Mouse (Mus musculus) embryonic facial prominence, embryonic 14.5 days (tissue): ENCODE measurements at regions not wholly inside any gene's neighbourhood (a gene's known extent, or its start where the extent isn't known, plus 50 kb on each side); places are given as distances from the start of the nearest gene placed in this dataset.

ENCODE experiments used
- ATAC-seq: fragments of 200-750 bp; cut with Nextera tagmentation; 2 replicates; pipeline ENCODE4 v1.8.0; 2017; ENCODE audit warnings: low read depth, moderate number of reproducible peaks, moderate TSS enrichment
- DNase-seq: peaks from one replicate; pipeline ENCODE4 v3.0.0-alpha.2; 2015; ENCODE audit warnings: low spot score
- H3K27ac ChIP-seq: fragments of 300-500 bp; sonication (generic); replicated peaks from 2 replicates; pipeline ENCODE4 v1.5.1; 2014; ENCODE audit warnings: low read depth, mild to moderate bottlenecking, low read length, moderate library complexity
- H3K27me3 ChIP-seq: fragments of 300-500 bp; sonication (generic); replicated peaks from 2 replicates; pipeline ENCODE4 v1.6.1; 2014; ENCODE audit warnings: low read length; ENCODE audit not compliant: control insufficient read depth, insufficient read depth
- H3K36me3 ChIP-seq: fragments of 300-500 bp; sonication (generic); 2 replicates; pipeline ENCODE4 v1.6.1; 2014; ENCODE audit warnings: low read length, mixed read lengths; ENCODE audit not compliant: control insufficient read depth, insufficient read depth
- H3K4me1 ChIP-seq: fragments of 300-500 bp; sonication (generic); 2 replicates; pipeline ENCODE4 v1.6.1; 2014; ENCODE audit warnings: antibody characterized with exemption, low read length; ENCODE audit not compliant: control insufficient read depth, insufficient read depth
- H3K4me2 ChIP-seq: fragments of 300-500 bp; sonication (generic); 2 replicates; pipeline ENCODE4 v1.6.1; 2014; ENCODE audit warnings: low read depth, mild to moderate bottlenecking, low read length, moderate library complexity, mixed read lengths
- H3K4me3 ChIP-seq: fragments of 300-500 bp; sonication (generic); 2 replicates; pipeline ENCODE4 v1.5.1; 2014; ENCODE audit warnings: low read depth, mild to moderate bottlenecking, low read length
- H3K9ac ChIP-seq: fragments of 300-500 bp; sonication (generic); 2 replicates; pipeline ENCODE4 v1.6.1; 2014; ENCODE audit warnings: low read depth, mild to moderate bottlenecking, low read length, moderate library complexity, mixed read lengths
- H3K9me3 ChIP-seq: fragments of 300-500 bp; sonication (generic); 2 replicates; pipeline ENCODE4 v1.6.1; 2016; ENCODE audit warnings: low read length; ENCODE audit not compliant: control insufficient read depth
- WGBS: fragments of 180-500 bp; shearing (Covaris S2); extraction: QIAGEN DNeasy Blood & Tissue Kit; methylation state at CpG from one replicate; pipeline ENCODE4 v1.1.7; 2014; 5-methylcytosine and 5-hydroxymethylcytosine counted together

DNA sequence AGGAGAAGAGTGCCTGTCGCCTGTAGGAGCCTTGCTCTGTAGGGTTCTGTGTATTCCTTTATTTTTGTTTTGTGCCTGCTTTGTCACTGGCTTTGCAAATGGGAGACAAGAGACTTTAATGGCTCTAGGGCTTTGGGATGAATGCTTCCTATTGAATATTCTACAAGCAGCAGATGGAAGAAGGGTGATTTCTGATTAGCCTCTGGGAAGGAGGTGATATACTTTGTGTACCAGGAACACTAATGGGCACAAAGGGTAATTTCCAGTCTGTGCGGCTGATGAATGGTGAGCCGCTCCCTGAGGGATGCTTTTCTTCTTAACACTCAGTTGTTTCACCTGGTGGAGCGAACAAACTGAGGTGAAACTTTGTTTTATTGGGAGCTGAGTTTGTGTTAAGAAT, 435.5 kb downstream of the Bckdhb start:
- 70% methylated on average over 4 of the region's 4 CpGs for WGBS
- DNase-seq = no peak

DNA sequence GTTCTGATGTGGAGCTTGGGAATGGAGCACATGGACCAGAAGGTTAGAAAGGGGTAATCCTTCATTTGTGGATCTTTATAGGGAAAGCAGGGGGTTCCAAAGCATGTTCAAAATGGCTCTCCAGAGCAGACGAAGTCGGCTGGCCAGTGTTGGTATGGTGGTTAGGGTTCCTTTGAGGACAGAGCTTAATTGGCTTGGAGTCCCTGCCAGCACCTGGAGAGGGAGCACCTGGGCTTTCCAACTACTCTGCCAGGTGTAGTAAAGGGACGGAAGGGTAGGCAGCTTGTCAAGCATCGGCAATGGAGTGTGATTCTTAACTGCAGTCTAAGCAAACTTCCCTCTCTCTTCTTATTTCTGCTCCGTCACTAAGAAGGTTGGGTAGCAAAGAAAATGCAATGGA, 438.5 kb downstream of the Bckdhb start:
- 89% methylated on average over 5 of the region's 5 CpGs for WGBS
- ATAC-seq = no peak
- H3K4me3 ChIP-seq = no peak overlapping the region
- H3K4me1 ChIP-seq = no peaks in the 10 kb centered on the region
- no peak overlapping the region for H3K9ac ChIP-seq
- no peak overlapping the region for H3K4me2 ChIP-seq
- H3K27ac ChIP-seq = no peak overlapping the region
- H3K9me3 ChIP-seq = no peaks in the 10 kb centered on the region
- H3K36me3 ChIP-seq = no peaks in the 10 kb centered on the region
- H3K27me3 ChIP-seq = no peaks in the 10 kb centered on the region
- no peak for DNase-seq

More for the DNA sequence above, 435.5 kb downstream of the Bckdhb start:
- Histone ChIP-seq H3K36me3 (no peaks in the 10 kb centered on the region), H3K9me3 (no peaks in the 10 kb centered on the region), H3K4me3 (no peak overlapping the region), H3K4me1 (no peaks in the 10 kb centered on the region), H3K27ac (no peak overlapping the region), H3K27me3 (no peaks in the 10 kb centered on the region), H3K9ac (no peak overlapping the region), H3K4me2 (no peak overlapping the region)
- no peak for ATAC-seq

DNA sequence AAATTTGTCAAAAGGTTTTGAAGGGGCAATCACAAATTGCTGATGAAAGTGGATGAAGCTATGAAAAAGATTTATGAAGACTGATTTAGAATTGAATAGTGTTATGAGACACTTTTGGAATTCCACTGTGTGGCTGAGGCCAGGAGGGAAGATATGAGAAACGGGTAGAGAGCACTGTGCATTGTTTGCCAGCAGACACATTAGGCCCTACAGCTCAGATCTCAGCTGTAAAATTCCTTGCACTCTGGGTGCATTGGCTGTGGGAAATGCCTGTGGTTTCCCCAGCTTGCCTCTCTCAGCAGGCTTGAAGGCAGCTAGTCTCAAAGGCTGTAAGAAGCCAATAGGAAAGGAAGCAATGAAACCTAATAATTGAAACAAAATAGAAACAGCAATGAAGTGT, 444.3 kb downstream of the Bckdhb start:
- DNase-seq (peak; percentile 66), ATAC-seq (no peak)
- Histone ChIP-seq H3K27ac (no peak overlapping the region), H3K27me3 (no peaks in the 10 kb centered on the region), H3K4me1 (0 out of 2 replicates have a peak, but pooled peaks cover 3% of the 10 kb centered on the region), H3K9ac (no peak overlapping the region), H3K4me2 (no peak overlapping the region), H3K4me3 (no peak overlapping the region), H3K9me3 (0 out of 2 replicates have a peak, but pooled peaks cover 2% of the 10 kb centered on the region), H3K36me3 (no peaks in the 10 kb centered on the region)
- WGBS = 48% methylated on average over 1 of the region's 1 CpGs

DNA sequence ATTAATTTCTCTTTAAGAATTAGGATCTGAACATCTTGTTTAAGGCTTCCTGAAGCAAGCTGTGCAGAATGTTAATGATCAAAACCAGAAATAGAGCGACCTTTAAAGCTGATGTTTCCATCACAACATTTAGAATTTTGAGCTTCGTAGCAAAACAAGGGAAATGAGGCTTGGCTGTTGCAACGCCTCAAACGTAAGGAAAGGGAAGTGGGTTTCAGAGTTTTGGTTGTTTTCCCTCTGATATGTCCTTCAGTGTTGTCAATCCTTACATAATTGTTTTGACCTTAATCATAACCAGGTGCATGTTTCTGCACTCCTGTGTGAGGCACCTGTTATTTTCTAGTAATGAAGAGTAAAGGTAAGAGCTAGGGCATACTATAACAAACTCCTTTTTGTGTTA, 445.3 kb downstream of the Bckdhb start:
- no peaks in the 10 kb centered on the region for H3K27me3 ChIP-seq
- DNase-seq = no peak
- no peak overlapping the region for H3K4me2 ChIP-seq
- H3K27ac ChIP-seq = no peak overlapping the region
- no peak for ATAC-seq
- H3K9me3 ChIP-seq = 0 out of 2 replicates have a peak, but pooled peaks cover 13% of the 10 kb centered on the region
- H3K9ac ChIP-seq = no peak overlapping the region
- no peaks in the 10 kb centered on the region for H3K36me3 ChIP-seq
- no peak overlapping the region for H3K4me3 ChIP-seq
- 0 out of 2 replicates have a peak, but pooled peaks cover 3% of the 10 kb centered on the region for H3K4me1 ChIP-seq
- WGBS = 55% methylated on average over 4 of the region's 4 CpGs

DNA sequence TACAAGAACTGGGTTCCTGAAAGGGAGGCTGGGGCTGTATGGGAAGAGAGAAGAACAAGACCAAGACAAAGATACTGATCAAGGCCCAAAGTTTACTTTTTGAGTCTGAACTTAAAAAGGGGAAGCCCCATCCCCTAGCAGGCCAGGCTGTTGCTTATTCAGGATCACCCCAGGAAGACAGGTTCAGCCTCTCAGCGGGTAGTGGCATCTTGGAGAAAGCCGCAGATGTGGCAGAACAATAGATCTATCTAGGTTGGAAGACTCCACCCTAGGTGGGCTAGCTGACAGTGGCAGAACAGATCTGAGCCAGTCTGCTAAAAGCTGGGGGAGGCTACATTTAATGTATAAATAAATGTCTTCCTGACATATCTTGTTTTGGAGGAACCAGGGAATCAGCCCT, 450.8 kb downstream of the Bckdhb start:
- H3K9ac ChIP-seq = no peak overlapping the region
- no peaks in the 10 kb centered on the region for H3K36me3 ChIP-seq
- no peak overlapping the region for H3K4me2 ChIP-seq
- H3K4me1 ChIP-seq = no peaks in the 10 kb centered on the region
- no peak overlapping the region for H3K27ac ChIP-seq
- H3K27me3 ChIP-seq = no peaks in the 10 kb centered on the region
- WGBS = 56% methylated on average over 2 of the region's 2 CpGs
- no peak for ATAC-seq
- H3K9me3 ChIP-seq = 0 out of 2 replicates have a peak, but pooled peaks cover 15% of the 10 kb centered on the region
- no peak overlapping the region for H3K4me3 ChIP-seq
- DNase-seq = no peak

DNA sequence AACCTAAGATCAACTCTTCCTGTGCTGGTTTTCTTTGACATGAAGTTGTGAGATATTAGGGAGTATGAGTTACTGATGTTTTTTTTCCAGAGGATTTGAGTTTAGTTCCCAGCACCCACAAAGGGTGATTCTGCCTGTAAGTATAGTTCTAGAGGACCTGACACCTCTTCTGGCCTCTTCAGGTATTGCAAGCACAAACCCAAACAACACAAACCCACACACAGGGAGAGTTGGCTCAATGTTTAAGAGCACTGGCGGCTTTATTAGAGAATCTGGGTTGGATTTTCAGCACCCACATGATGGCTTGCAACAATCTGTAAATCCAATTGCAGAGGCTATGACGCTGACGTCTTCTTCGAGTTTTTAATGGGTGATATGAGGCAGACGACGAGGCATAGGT, 451.7 kb downstream of the Bckdhb start:
- no peak for DNase-seq
- no peaks in the 10 kb centered on the region for H3K4me1 ChIP-seq
- no peak for ATAC-seq
- no peak overlapping the region for H3K4me2 ChIP-seq
- 0 out of 2 replicates have a peak, but pooled peaks cover 15% of the 10 kb centered on the region for H3K9me3 ChIP-seq
- WGBS = 93% methylated on average over 6 of the region's 6 CpGs
- H3K9ac ChIP-seq = no peak overlapping the region
- no peak overlapping the region for H3K4me3 ChIP-seq
- H3K36me3 ChIP-seq = no peaks in the 10 kb centered on the region
- H3K27ac ChIP-seq = no peak overlapping the region
- no peaks in the 10 kb centered on the region for H3K27me3 ChIP-seq

DNA sequence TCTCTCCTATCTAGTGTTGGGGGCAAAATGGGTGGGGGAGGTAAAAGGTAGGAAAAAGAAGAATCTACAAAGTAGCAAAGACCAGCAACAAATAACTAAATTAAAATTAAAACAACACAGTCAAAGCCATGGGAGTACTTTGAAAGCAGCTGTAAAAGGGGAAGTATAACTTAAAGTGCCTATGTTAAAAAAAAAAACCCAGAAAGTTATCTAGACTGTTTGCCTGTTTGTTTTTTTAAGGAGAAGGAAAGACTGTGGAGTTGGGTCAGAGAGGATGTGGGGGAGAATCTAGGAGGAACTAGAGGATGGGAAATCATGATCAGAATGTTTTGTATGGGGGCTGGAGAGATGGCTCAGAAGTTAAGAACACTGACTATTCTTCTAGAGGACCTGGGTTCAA, 457.0 kb downstream of the Bckdhb start:
- Histone ChIP-seq H3K9me3 (no peaks in the 10 kb centered on the region), H3K27ac (no peak overlapping the region), H3K9ac (no peak overlapping the region), H3K4me3 (no peak overlapping the region), H3K36me3 (no peaks in the 10 kb centered on the region), H3K4me1 (no peaks in the 10 kb centered on the region), H3K27me3 (no peaks in the 10 kb centered on the region), H3K4me2 (no peak overlapping the region)
- DNase-seq = no peak
- ATAC-seq = no peak

DNA sequence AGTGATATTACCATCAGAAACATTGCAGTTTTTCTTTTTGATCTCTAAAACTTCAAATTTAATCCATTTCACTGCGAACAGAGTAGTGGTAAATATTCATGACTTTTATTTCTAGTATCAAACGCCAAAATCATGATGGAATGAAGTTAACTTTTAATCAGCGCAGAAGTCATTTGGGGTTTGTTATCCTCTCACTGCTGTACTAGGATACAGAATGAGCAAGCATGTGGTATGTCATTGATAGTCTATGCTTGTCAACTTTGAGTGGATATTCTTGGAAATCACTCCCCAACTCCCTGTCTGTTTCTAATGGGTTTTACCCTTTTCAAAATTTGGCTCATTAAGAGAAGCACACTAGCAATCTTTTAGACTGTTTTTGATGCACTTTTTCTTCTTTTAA, 464.9 kb downstream of the Bckdhb start:
- Histone ChIP-seq H3K4me2 (no peak overlapping the region), H3K4me3 (no peak overlapping the region), H3K27ac (no peak overlapping the region), H3K9ac (no peak overlapping the region), H3K27me3 (no peaks in the 10 kb centered on the region), H3K9me3 (no peaks in the 10 kb centered on the region), H3K36me3 (no peaks in the 10 kb centered on the region), H3K4me1 (no peaks in the 10 kb centered on the region)
- 84% methylated on average over 3 of the region's 3 CpGs for WGBS
- ATAC-seq = no peak
- DNase-seq = no peak

DNA sequence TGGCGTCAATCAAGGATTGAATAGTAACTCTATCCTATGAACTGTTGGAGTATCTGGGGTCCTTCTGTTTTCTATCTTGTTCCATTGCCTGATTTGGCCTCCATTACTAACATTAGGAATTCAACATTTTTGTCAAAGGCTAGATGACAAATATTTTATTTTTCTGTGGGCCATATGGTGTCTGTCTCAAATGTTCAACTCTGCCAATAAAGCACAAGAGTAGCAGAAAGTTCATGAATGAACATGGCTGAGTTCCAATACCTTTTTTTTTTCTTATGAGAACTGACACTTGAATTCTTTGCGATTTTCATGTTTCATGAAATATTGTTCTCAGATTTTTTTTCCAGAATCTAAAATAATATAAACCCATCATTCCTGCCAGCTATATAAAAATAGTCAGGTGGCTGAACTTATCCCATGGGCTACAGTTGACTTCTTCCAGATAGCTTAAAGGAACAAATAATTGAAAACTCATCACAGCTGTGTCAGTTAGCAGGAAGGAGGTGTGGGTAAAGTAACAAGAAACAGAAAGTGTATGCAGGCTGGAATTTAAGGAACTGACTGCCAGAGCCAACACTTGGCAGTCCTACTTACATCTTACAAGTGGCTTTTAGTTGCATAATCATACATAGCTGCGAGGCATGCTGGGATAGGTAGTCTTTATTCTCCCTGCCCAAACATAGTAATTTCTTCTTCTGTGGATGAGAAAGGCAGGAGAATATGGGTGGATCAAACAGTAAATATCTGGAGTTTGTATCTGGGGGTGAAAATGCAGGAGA, 469.8 kb downstream of the Bckdhb start:
- Histone ChIP-seq H3K4me2 (no peak overlapping the region), H3K9ac (no peak overlapping the region), H3K4me3 (no peak overlapping the region), H3K9me3 (no peaks in the 10 kb centered on the region), H3K27ac (no peak overlapping the region), H3K27me3 (no peaks in the 10 kb centered on the region), H3K36me3 (no peaks in the 10 kb centered on the region), H3K4me1 (no peaks in the 10 kb centered on the region)
- no peak for ATAC-seq
- 68% methylated on average over 3 of the region's 3 CpGs for WGBS
- peak; percentile 84 for DNase-seq
